Mouse (Mus musculus): ENCODE measurements around the gene Tmem260. TPM values are rescaled to one million over a fixed set of nuclear protein-coding genes. Genes with fewer than 3 reads are reported as not detected.
A peak's percentile ranks its signal among the peaks of the same experiment; 100 is the strongest.

Gene Tmem260
- polyA plus RNA-seq, 1 experiment: 25.9 TPM

DNA sequence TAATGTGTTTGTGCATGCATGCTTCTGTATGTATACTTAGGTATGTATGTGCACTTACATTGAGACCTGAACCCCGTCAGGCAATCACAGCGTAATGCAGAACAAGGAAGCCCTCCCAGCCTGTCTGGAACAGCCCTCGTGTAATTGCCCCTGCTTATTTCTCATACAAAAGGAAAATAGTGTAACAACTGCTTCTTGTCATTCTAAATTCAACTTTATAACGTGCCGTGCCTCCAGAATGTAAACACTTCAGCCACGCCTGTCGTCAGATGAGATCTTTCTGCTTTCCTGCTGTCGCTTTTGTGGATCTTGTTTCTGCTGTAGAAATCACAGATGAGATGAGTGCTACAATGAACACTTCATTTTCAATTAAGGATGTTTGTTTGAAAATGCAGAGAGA, 30.4 kb downstream of the Tmem260 start:
- no peaks in the 10 kb centered on the region for H3K4me1 ChIP-seq (ENCODE audit: control insufficient read depth, insufficient read depth, low read length)
- H3K4me3 ChIP-seq (ENCODE audit: insufficient read depth, low read length): no peak overlapping the region
- no peak overlapping the region for H3K27ac ChIP-seq (ENCODE audit: insufficient read depth, low read length)
- TF ChIP-seq CTCF (IDR thresholded peaks at IDR 0.05; ENCODE audit: borderline replicate concordance, insufficient read depth, low read length): no peak
- no peak for TF ChIP-seq POLR2A (IDR thresholded peaks at IDR 0.05; ENCODE audit: low read depth, low read length)

GRCm38 (mm10) chr14:48481591-48481990, 35.7 kb downstream of the Tmem260 start:
- Histone ChIP-seq H3K4me3 (ENCODE audit: insufficient read depth, low read length) (no peak overlapping the region), H3K4me1 (ENCODE audit: control insufficient read depth, insufficient read depth, low read length) (no peaks in the 10 kb centered on the region), H3K27ac (ENCODE audit: insufficient read depth, low read length) (no peak overlapping the region)
- TF ChIP-seq POLR2A (IDR thresholded peaks at IDR 0.05; ENCODE audit: low read depth, low read length) (no peak), CTCF (IDR thresholded peaks at IDR 0.05; ENCODE audit: borderline replicate concordance, insufficient read depth, low read length) (no peak)

DNA sequence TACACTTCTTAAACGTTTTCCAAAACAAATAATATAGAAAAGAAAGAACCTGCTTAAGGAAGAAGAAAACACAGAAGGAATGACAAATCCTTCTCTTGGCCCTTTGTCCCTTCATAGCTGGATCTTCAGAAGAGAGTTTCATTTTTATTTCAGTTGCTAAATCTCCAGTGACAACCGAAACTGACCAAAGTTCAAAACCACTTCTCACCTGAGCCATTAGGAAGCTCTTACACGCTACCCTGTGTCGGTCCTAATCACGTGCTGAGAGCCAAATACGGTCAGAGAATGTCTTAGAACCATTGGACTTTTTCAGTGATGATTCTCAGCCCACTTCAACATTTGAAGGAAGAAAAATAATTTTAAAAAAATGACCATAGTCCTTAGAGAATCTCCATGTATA, 36.8 kb downstream of the Tmem260 start:
- H3K4me1 ChIP-seq (ENCODE audit: control insufficient read depth, insufficient read depth, low read length): no peaks in the 10 kb centered on the region
- no peak overlapping the region for H3K27ac ChIP-seq (ENCODE audit: insufficient read depth, low read length)
- no peak for TF ChIP-seq POLR2A (IDR thresholded peaks at IDR 0.05; ENCODE audit: low read depth, low read length)
- TF ChIP-seq CTCF (IDR thresholded peaks at IDR 0.05; ENCODE audit: borderline replicate concordance, insufficient read depth, low read length): no peak
- H3K4me3 ChIP-seq (ENCODE audit: insufficient read depth, low read length): no peak overlapping the region

- no peak overlapping the region for H3K4me3 ChIP-seq (ENCODE audit: insufficient read depth, low read length)
- no peaks in the 10 kb centered on the region for H3K4me1 ChIP-seq (ENCODE audit: control insufficient read depth, insufficient read depth, low read length)
- TF ChIP-seq POLR2A (IDR thresholded peaks at IDR 0.05; ENCODE audit: low read depth, low read length): no peak
- TF ChIP-seq CTCF (IDR thresholded peaks at IDR 0.05; ENCODE audit: borderline replicate concordance, insufficient read depth, low read length): peak; percentile 64; the same call in 1 of the 2 replicates
- H3K27ac ChIP-seq (ENCODE audit: insufficient read depth, low read length): no peak overlapping the region
Measured at GRCm38 (mm10) chr14:48493896-48494295, 48.0 kb downstream of the Tmem260 start.

GRCm38 (mm10) chr14:48502573-48502972, 56.6 kb downstream of the Tmem260 start:
- no peak for TF ChIP-seq CTCF (IDR thresholded peaks at IDR 0.05; ENCODE audit: borderline replicate concordance, insufficient read depth, low read length)
- no peak for TF ChIP-seq POLR2A (IDR thresholded peaks at IDR 0.05; ENCODE audit: low read depth, low read length)
- H3K27ac ChIP-seq (ENCODE audit: insufficient read depth, low read length): no peak overlapping the region
- no peak overlapping the region for H3K4me3 ChIP-seq (ENCODE audit: insufficient read depth, low read length)
- H3K4me1 ChIP-seq (ENCODE audit: control insufficient read depth, insufficient read depth, low read length): no peaks in the 10 kb centered on the region

GRCm38 (mm10) chr14:48503691-48504565, 58.0 kb downstream of the Tmem260 start:
- H3K27ac ChIP-seq (ENCODE audit: insufficient read depth, low read length): no peak overlapping the region
- TF ChIP-seq POLR2A (IDR thresholded peaks at IDR 0.05; ENCODE audit: low read depth, low read length): no peak
- TF ChIP-seq CTCF (IDR thresholded peaks at IDR 0.05; ENCODE audit: borderline replicate concordance, insufficient read depth, low read length): no peak
- H3K4me1 ChIP-seq (ENCODE audit: control insufficient read depth, insufficient read depth, low read length): no peaks in the 10 kb centered on the region
- no peak overlapping the region for H3K4me3 ChIP-seq (ENCODE audit: insufficient read depth, low read length)

- no peak overlapping the region for H3K4me3 ChIP-seq (ENCODE audit: insufficient read depth, low read length)
- H3K27ac ChIP-seq (ENCODE audit: insufficient read depth, low read length): no peak overlapping the region
- no peak for TF ChIP-seq CTCF (IDR thresholded peaks at IDR 0.05; ENCODE audit: borderline replicate concordance, insufficient read depth, low read length)
- no peak for TF ChIP-seq POLR2A (IDR thresholded peaks at IDR 0.05; ENCODE audit: low read depth, low read length)
- H3K4me1 ChIP-seq (ENCODE audit: control insufficient read depth, insufficient read depth, low read length): no peaks in the 10 kb centered on the region
Measured at GRCm38 (mm10) chr14:48504566-48504950, 58.6 kb downstream of the Tmem260 start.

- TF ChIP-seq CTCF (IDR thresholded peaks at IDR 0.05; ENCODE audit: borderline replicate concordance, insufficient read depth, low read length) (no peak), POLR2A (IDR thresholded peaks at IDR 0.05; ENCODE audit: low read depth, low read length) (no peak)
- no peak overlapping the region for H3K27ac ChIP-seq (ENCODE audit: insufficient read depth, low read length)
- no peak overlapping the region for H3K4me3 ChIP-seq (ENCODE audit: insufficient read depth, low read length)
- H3K4me1 ChIP-seq (ENCODE audit: control insufficient read depth, insufficient read depth, low read length): no peaks in the 10 kb centered on the region
Measured at GRCm38 (mm10) chr14:48505606-48506005, 59.7 kb downstream of the Tmem260 start.

- H3K4me1 ChIP-seq (ENCODE audit: control insufficient read depth, insufficient read depth, low read length): no peaks in the 10 kb centered on the region
- TF ChIP-seq CTCF (IDR thresholded peaks at IDR 0.05; ENCODE audit: borderline replicate concordance, insufficient read depth, low read length): no peak
- no peak for TF ChIP-seq POLR2A (IDR thresholded peaks at IDR 0.05; ENCODE audit: low read depth, low read length)
- no peak overlapping the region for H3K4me3 ChIP-seq (ENCODE audit: insufficient read depth, low read length)
- H3K27ac ChIP-seq (ENCODE audit: insufficient read depth, low read length): no peak overlapping the region
Measured at GRCm38 (mm10) chr14:48507376-48507775, 61.5 kb downstream of the Tmem260 start.

DNA sequence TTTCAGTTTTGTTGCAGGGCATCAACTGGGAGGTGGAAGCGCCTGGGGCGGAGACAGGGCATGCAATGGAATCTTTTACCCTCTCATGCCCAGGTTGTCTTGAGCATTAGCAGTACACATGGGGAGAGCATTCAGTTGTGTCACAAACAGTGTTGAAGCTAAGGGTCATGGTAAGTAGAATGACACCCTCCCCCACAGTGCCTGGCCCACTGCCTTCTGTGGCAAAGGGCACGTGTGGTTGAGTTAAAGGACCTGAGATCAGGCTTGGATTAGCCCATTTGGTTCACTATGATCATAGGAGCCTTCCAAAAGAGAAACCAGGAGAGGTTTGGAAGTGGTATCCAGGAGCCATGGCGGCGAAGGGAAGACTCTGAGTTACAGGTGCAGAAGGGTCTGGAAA, 63.2 kb downstream of the Tmem260 start:
- Histone ChIP-seq H3K4me3 (ENCODE audit: insufficient read depth, low read length) (no peak overlapping the region), H3K27ac (ENCODE audit: insufficient read depth, low read length) (no peak overlapping the region), H3K4me1 (ENCODE audit: control insufficient read depth, insufficient read depth, low read length) (no peaks in the 10 kb centered on the region)
- no peak for TF ChIP-seq POLR2A (IDR thresholded peaks at IDR 0.05; ENCODE audit: low read depth, low read length)
- no peak for TF ChIP-seq CTCF (IDR thresholded peaks at IDR 0.05; ENCODE audit: borderline replicate concordance, insufficient read depth, low read length)

All from embryonic fibroblast, embryonic 13.5 days (primary cell).